Mouse (Mus musculus) heart, embryonic 13.5 days (tissue): Measurements from ENCODE around the gene Ercc1. TPM values are rescaled to one million over a fixed set of nuclear protein-coding genes. Genes with fewer than 3 reads are reported as not detected.

Experiments used
- ATAC-seq: fragments of 200-750 bp; cut with Nextera tagmentation; 2 replicates; pipeline ENCODE4 v1.8.0; 2017; ENCODE audit warnings: moderate TSS enrichment; ENCODE audit not compliant: insufficient number of reproducible peaks, low FRiP score, low TSS enrichment; ENCODE audit errors: extremely low read depth
- H3K27ac ChIP-seq: fragments of 300-500 bp; sonication (generic); replicated peaks from 2 replicates; pipeline ENCODE4 v1.5.1; 2015; ENCODE audit warnings: moderate library complexity, mild to moderate bottlenecking, inconsistent platforms
- H3K27me3 ChIP-seq: fragments of 300-500 bp; sonication (generic); replicated peaks from 2 replicates; pipeline ENCODE4 v1.6.1; 2015; ENCODE audit warnings: mild to moderate bottlenecking, inconsistent platforms
- H3K36me3 ChIP-seq: fragments of 300-500 bp; sonication (generic); 2 replicates; pipeline ENCODE4 v1.6.1; 2015; ENCODE audit warnings: mild to moderate bottlenecking, inconsistent platforms
- H3K4me1 ChIP-seq: fragments of 300-500 bp; sonication (generic); 2 replicates; pipeline ENCODE4 v1.6.1; 2015; ENCODE audit warnings: inconsistent platforms
- H3K4me2 ChIP-seq: fragments of 300-500 bp; sonication (generic); 2 replicates; pipeline ENCODE4 v1.6.1; 2015; ENCODE audit warnings: inconsistent platforms, mild to moderate bottlenecking, moderate library complexity
- H3K4me3 ChIP-seq: fragments of 300-500 bp; sonication (generic); 2 replicates; pipeline ENCODE4 v1.5.1; 2015; ENCODE audit warnings: moderate library complexity, mild to moderate bottlenecking, inconsistent platforms
- H3K9ac ChIP-seq: fragments of 300-500 bp; sonication (generic); 2 replicates; pipeline ENCODE4 v1.6.1; 2015; ENCODE audit warnings: inconsistent platforms, mild to moderate bottlenecking, moderate library complexity
- H3K9me3 ChIP-seq: fragments of 300-500 bp; sonication (generic); 2 replicates; pipeline ENCODE4 v1.6.1; 2016; ENCODE audit warnings: inconsistent platforms
- WGBS: fragments of 180-500 bp; shearing (Covaris S2); methylation state at CpG from one replicate; pipeline ENCODE4 v1.1.7; 2015; ENCODE audit warnings: mixed read lengths; 5-methylcytosine and 5-hydroxymethylcytosine counted together
- polyA plus RNA-seq: library from polyadenylated mRNA; unstranded; fragments of >200 nt; fragmentation: Nextera tagmentation; extraction: Ambion mirVana; gene quantifications from 2 replicates; pipeline ENCODE4 v1.2.1, GENCODE M21; 2015

Ercc1 gene
- polyA plus RNA-seq, 1 experiment from 2014 or later: 62.7 TPM

DNA sequence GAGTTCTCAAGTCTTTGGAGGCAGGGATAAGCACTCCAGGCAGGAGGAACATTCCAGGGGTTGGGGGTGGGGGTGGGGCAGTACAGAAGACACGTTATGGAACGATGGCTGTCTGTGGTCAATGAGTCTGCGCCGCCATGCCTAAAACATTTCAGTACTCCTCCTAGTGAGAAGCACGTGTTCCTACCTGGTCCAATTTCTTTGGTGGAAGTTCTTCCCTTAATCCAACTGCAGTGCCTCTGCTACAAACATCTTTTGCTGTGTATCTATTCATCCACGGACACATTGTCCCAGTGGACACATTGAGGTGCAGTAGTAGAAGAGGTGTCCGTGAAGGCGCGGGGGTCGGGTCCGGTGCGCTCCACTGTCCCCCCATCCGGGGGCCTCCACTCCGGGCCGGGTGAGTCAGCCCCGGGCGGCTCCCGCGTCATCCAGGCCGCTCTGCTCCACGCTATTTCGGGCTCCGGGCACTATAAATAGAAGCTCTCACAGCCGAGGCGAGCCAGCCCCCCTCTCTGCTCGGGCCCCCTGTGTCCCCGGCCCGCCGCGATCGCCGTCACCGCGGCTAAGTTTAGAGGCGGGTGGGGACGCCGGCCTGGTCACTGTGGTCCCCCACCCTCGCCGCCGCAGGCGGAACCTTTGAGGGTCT lies 2.7 kb upstream of the Ercc1 start:
- H3K9ac ChIP-seq: peak overlapping the region; percentile 79
- H3K27ac ChIP-seq: peak overlapping the region; percentile 98
- WGBS: under 1% methylated on average over 41 of the region's 41 CpGs
- H3K4me1 ChIP-seq: peaks cover 74% of the 10 kb centered on the region
- H3K4me3 ChIP-seq: peak overlapping the region; percentile 58
- peak overlapping the region; percentile 86 for H3K4me2 ChIP-seq
- peaks cover 3% of the 10 kb centered on the region; the same call in 1 of the 2 replicates for H3K36me3 ChIP-seq
- H3K9me3 ChIP-seq: no peaks in the 10 kb centered on the region
- peak; percentile 31 for ATAC-seq
- H3K27me3 ChIP-seq: peaks cover 5% of the 10 kb centered on the region; the same call in 1 of the 2 replicates

GRCm38 (mm10) chr7:19342481-19343027 lies 2.0 kb upstream of the Ercc1 start:
- Histone ChIP-seq H3K4me3 (peak overlapping the region; percentile 58), H3K36me3 (peaks cover 8% of the 10 kb centered on the region), H3K9me3 (no peaks in the 10 kb centered on the region), H3K27ac (peak overlapping the region; percentile 98), H3K4me2 (peak overlapping the region; percentile 86), H3K4me1 (peaks cover 67% of the 10 kb centered on the region), H3K9ac (peak overlapping the region; percentile 79), H3K27me3 (peaks cover 5% of the 10 kb centered on the region; the same call in 1 of the 2 replicates)
- no peak for ATAC-seq
- under 1% methylated on average over 27 of the region's 27 CpGs for WGBS

- no peak for ATAC-seq
- H3K36me3 ChIP-seq: peaks cover 16% of the 10 kb centered on the region
- peaks cover 59% of the 10 kb centered on the region for H3K4me1 ChIP-seq
- H3K27me3 ChIP-seq: peaks cover 5% of the 10 kb centered on the region; the same call in 1 of the 2 replicates
- no peaks in the 10 kb centered on the region for H3K9me3 ChIP-seq
- H3K9ac ChIP-seq: peak overlapping the region; percentile 34; the same call in 1 of the 2 replicates
- 1% methylated on average over 11 of the region's 11 CpGs for WGBS
- peak overlapping the region; percentile 58; the same call in 1 of the 2 replicates for H3K4me3 ChIP-seq
- no peak overlapping the region for H3K27ac ChIP-seq
- peak overlapping the region; percentile 86 for H3K4me2 ChIP-seq
Observed at GRCm38 (mm10) chr7:19343210-19343808, 1.3 kb upstream of the Ercc1 start.

DNA sequence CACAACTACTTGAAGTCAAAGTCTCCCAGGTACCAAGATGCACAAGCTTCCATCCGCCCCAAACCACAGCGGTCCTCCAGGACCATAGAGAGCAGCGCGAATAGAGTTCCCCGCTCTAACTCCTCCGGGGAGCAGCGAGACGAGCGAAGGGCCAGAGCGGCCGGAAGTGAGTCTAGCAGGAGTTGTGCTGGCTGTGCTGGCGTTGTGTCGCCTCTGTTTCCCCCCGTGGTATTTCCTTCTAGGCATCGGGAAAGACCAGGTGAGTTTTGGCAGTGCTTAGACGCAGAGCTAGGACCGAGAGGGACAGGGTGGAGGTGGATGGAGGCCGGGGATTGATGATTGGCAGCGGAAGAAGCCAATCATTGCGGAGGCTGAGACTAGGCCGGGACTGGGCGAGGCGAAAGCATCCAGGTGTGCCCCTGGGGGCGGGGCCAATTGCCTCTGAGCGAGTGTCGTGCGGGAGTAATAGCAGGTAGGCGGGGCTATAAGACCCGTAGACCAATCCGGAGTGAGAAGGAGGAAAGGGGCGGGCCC lies 427 bp downstream of the Ercc1 start:
- Histone ChIP-seq H3K4me2 (peak overlapping the region; percentile 86), H3K27ac (peak overlapping the region; percentile 78), H3K4me3 (peak overlapping the region; percentile 75), H3K36me3 (peaks cover 33% of the 10 kb centered on the region), H3K9ac (peak overlapping the region; percentile 85), H3K9me3 (no peaks in the 10 kb centered on the region), H3K27me3 (peaks cover 5% of the 10 kb centered on the region; the same call in 1 of the 2 replicates), H3K4me1 (peaks cover 50% of the 10 kb centered on the region)
- peak; percentile 93 for ATAC-seq
- WGBS: under 1% methylated on average over 31 of the region's 31 CpGs

- Histone ChIP-seq H3K9ac (0 out of 2 replicates have a peak overlapping the region, but pooled peaks have one; percentile 14), H3K36me3 (peaks cover 72% of the 10 kb centered on the region)
- ATAC-seq: no peak
Observed at GRCm38 (mm10) chr7:19349188-19349915, 4.8 kb downstream of the Ercc1 start.

GRCm38 (mm10) chr7:19350221-19350620 lies 5.6 kb downstream of the Ercc1 start:
- Histone ChIP-seq H3K27ac (no peak overlapping the region), H3K4me2 (no peak overlapping the region), H3K4me1 (peaks cover 11% of the 10 kb centered on the region), H3K9me3 (no peaks in the 10 kb centered on the region), H3K36me3 (peaks cover 81% of the 10 kb centered on the region), H3K4me3 (no peak overlapping the region), H3K9ac (no peak overlapping the region), H3K27me3 (no peaks in the 10 kb centered on the region)
- 87% methylated on average over 8 of the region's 8 CpGs for WGBS
- ATAC-seq: no peak

More at GRCm38 (mm10) chr7:19349188-19349915, 4.8 kb downstream of the Ercc1 start:
- 75% methylated on average over 13 of the region's 13 CpGs for WGBS
- no peak overlapping the region for H3K27ac ChIP-seq
- peaks cover 15% of the 10 kb centered on the region for H3K4me1 ChIP-seq
- H3K27me3 ChIP-seq: no peaks in the 10 kb centered on the region
- H3K4me2 ChIP-seq: no peak overlapping the region
- no peak overlapping the region for H3K4me3 ChIP-seq
- no peaks in the 10 kb centered on the region for H3K9me3 ChIP-seq

DNA sequence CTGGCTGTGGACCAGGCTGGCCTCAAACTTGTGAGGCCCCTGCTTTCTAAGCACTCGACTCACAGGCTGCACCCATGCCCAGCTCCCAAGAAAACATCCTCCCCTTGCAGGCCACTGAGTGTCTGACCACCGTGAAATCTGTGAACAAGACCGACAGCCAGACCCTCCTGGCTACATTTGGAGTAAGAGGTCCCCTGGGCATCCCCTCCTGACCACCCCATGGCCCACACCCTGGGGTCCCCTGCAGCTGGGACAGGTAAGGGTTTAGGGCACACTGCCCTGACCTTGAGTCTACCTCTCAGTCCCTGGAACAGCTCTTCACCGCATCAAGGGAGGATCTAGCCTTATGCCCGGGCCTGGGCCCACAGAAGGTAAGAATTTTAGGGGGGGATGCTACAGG lies 10.4 kb downstream of the Ercc1 start:
- no peaks in the 10 kb centered on the region for H3K9me3 ChIP-seq
- H3K36me3 ChIP-seq: peaks cover 75% of the 10 kb centered on the region
- peaks cover 12% of the 10 kb centered on the region for H3K4me1 ChIP-seq
- 90% methylated on average over 5 of the region's 5 CpGs for WGBS
- H3K4me2 ChIP-seq: no peak overlapping the region
- no peaks in the 10 kb centered on the region for H3K27me3 ChIP-seq
- H3K4me3 ChIP-seq: no peak overlapping the region
- no peak for ATAC-seq
- H3K27ac ChIP-seq: no peak overlapping the region
- H3K9ac ChIP-seq: no peak overlapping the region

DNA sequence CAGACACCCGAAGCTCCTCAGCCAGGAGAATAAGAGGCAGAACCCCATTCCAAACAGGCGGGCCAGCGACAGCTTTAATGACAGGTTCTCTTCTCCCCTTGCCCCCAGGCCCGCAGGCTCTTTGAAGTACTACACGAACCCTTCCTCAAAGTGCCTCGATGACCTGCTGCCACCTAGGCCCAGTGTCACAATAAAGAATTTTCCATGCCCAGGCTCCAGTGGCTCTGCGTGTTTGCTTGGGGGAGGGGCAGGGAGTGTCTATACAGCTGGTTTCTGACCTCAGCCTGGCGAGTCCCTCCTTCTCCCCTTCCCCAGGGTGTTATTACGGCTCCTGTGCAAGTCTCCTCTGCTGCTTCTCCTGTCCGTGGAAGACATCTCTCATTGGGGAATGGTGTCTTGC lies 11.7 kb downstream of the Ercc1 start:
- H3K27ac ChIP-seq: no peak overlapping the region
- ATAC-seq: no peak
- H3K36me3 ChIP-seq: peaks cover 64% of the 10 kb centered on the region
- H3K9ac ChIP-seq: no peak overlapping the region
- peaks cover 16% of the 10 kb centered on the region for H3K4me1 ChIP-seq
- H3K27me3 ChIP-seq: no peaks in the 10 kb centered on the region
- no peak overlapping the region for H3K4me3 ChIP-seq
- H3K9me3 ChIP-seq: no peaks in the 10 kb centered on the region
- H3K4me2 ChIP-seq: no peak overlapping the region
- 73% methylated on average over 10 of the region's 10 CpGs for WGBS

- no peak overlapping the region for H3K27ac ChIP-seq
- H3K9ac ChIP-seq: peak overlapping the region; percentile 89
- no peak for ATAC-seq
- 88% methylated on average over 25 of the region's 25 CpGs for WGBS
- peaks cover 30% of the 10 kb centered on the region for H3K4me1 ChIP-seq
- H3K4me2 ChIP-seq: peak overlapping the region; percentile 99
- H3K27me3 ChIP-seq: no peaks in the 10 kb centered on the region
- H3K36me3 ChIP-seq: peaks cover 51% of the 10 kb centered on the region
- H3K9me3 ChIP-seq: no peaks in the 10 kb centered on the region
- peak overlapping the region; percentile 62 for H3K4me3 ChIP-seq
Observed at GRCm38 (mm10) chr7:19357381-19358375, 13.1 kb downstream of the Ercc1 start.

DNA sequence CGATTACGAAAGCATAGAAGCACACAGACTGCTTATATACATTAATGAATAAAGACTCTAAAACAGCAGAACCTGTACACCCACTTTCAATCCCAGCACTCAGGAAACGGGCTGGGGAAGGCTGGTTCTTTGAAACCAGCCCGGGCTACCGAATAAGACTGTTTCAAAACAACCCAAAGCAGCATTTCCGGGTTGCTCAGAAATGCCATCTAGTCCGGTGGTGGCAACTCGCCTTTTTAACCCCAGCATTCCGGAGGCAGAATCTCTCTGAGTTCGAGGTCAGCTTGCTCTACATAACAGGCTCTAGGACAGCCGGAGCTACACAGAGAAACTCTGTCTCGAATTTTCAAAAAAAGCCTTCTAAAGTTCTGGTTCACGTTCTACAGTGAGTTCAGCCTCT lies 14.1 kb downstream of the Ercc1 start:
- Histone ChIP-seq H3K4me2 (peak overlapping the region; percentile 99), H3K4me3 (peak overlapping the region; percentile 62), H3K9me3 (no peaks in the 10 kb centered on the region), H3K4me1 (peaks cover 40% of the 10 kb centered on the region), H3K27me3 (no peaks in the 10 kb centered on the region), H3K36me3 (peaks cover 41% of the 10 kb centered on the region), H3K27ac (no peak overlapping the region), H3K9ac (peak overlapping the region; percentile 89)
- no peak for ATAC-seq
- 17% methylated on average over 13 of the region's 13 CpGs for WGBS
